Mouse (Mus musculus): ENCODE results near the gene F5.

DNA sequence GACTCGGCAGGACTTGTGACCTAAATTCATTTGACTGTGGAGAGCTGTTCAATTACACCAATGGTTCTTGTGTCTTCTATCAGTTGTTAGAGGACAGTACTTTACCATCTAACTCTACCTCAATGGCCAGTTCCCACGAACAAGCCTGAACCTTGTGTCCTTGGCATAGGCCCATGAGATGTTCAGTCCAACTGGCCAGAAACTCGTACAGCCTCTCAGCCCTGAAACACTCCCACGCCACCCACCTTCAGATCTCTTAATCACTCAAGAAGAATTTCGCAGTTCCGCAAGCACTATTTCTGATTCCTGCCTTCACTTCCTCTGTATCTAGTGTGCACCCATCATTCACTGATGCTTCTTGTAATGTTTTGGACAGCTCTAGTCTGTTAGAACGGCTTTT lies 84.4 kb downstream of the F5 start:
- no peak for TF ChIP-seq CTCF (conservative IDR thresholded peaks at IDR 0.05; ENCODE audit: low read length)
- TF ChIP-seq NANOG (IDR thresholded peaks at IDR 0.05; ENCODE audit: borderline replicate concordance, low read length), result no peak
- no peak for TF ChIP-seq POU5F1 (IDR thresholded peaks at IDR 0.05; ENCODE audit: borderline replicate concordance, low read length)

Measured in E14TG2a.4 (cell line).